Mouse (Mus musculus) T-cell, adult 2 months (primary cell): ENCODE measurements around the gene Ddx31.

Experiments used
- DNase-seq: peaks from one replicate; pipeline ENCODE4 v3.0.0; 2022; ENCODE audit warnings: low spot score

Ddx31 gene

GRCm38 (mm10) chr2:28863857-28864256, 23.7 kb downstream of the Ddx31 start:
- no peak for DNase-seq

- DNase-seq = no peak
These were observed 27.3 kb downstream of the Ddx31 start for GRCm38 (mm10) chr2:28867495-28867894.

GRCm38 (mm10) chr2:28875554-28875953, 35.3 kb downstream of the Ddx31 start:
- no peak for DNase-seq

GRCm38 (mm10) chr2:28881275-28881674, 41.1 kb downstream of the Ddx31 start:
- no peak for DNase-seq

- DNase-seq = no peak
These were observed 41.8 kb downstream of the Ddx31 start for GRCm38 (mm10) chr2:28882047-28882446.

GRCm38 (mm10) chr2:28882826-28883485, 42.8 kb downstream of the Ddx31 start:
- DNase-seq = no peak

- no peak for DNase-seq
These were observed 44.7 kb downstream of the Ddx31 start for GRCm38 (mm10) chr2:28884914-28885313.

GRCm38 (mm10) chr2:28892796-28893195, 52.6 kb downstream of the Ddx31 start:
- DNase-seq = no peak

- no peak for DNase-seq
These were observed 53.3 kb downstream of the Ddx31 start for GRCm38 (mm10) chr2:28893526-28893925.

- DNase-seq = no peak
These were observed 55.7 kb downstream of the Ddx31 start for GRCm38 (mm10) chr2:28895876-28896275.

- DNase-seq = no peak
These were observed 57.2 kb downstream of the Ddx31 start for GRCm38 (mm10) chr2:28897340-28897899.

GRCm38 (mm10) chr2:28902291-28902690, 62.1 kb downstream of the Ddx31 start:
- no peak for DNase-seq

GRCm38 (mm10) chr2:28903871-28904270, 63.7 kb downstream of the Ddx31 start:
- DNase-seq = no peak

- no peak for DNase-seq
These were observed 64.6 kb downstream of the Ddx31 start for GRCm38 (mm10) chr2:28904786-28905185.

- DNase-seq = no peak
These were observed 65.4 kb downstream of the Ddx31 start for GRCm38 (mm10) chr2:28905561-28905960.

- no peak for DNase-seq
These were observed 67.6 kb downstream of the Ddx31 start for GRCm38 (mm10) chr2:28907691-28908388.

GRCm38 (mm10) chr2:28908389-28909153, 68.4 kb downstream of the Ddx31 start:
- no peak for DNase-seq

- no peak for DNase-seq
These were observed 69.1 kb downstream of the Ddx31 start for GRCm38 (mm10) chr2:28909186-28909817.

- no peak for DNase-seq
These were observed 69.9 kb downstream of the Ddx31 start for GRCm38 (mm10) chr2:28909818-28910710.

GRCm38 (mm10) chr2:28910877-28911276, 70.7 kb downstream of the Ddx31 start:
- DNase-seq = no peak
